Mouse (Mus musculus): ENCODE data around the gene Eral1. TPM values are rescaled to one million over a fixed set of nuclear protein-coding genes. Genes with fewer than 3 reads are reported as not detected.

Eral1 gene
- polyA plus RNA-seq, 1 experiment from 2014 or later: 35.2 TPM

- Histone ChIP-seq H3K4me3 (ENCODE audit: low read length) (peak overlapping the region; percentile 63), H3K9ac (ENCODE audit: low read depth, low read length) (peak overlapping the region; percentile 74), H3K36me3 (ENCODE audit: control insufficient read depth, insufficient read depth, low read length) (no peaks in the 10 kb centered on the region), H3K27ac (ENCODE audit: low read depth, low read length) (peak overlapping the region; percentile 79), H3K9me3 (ENCODE audit: control insufficient read depth, low read length) (no peaks in the 10 kb centered on the region), H3K27me3 (replicated peaks; ENCODE audit: control insufficient read depth, insufficient read depth, low read length) (no peaks in the 10 kb centered on the region), H3K4me2 (ENCODE audit: low read length) (peak overlapping the region; percentile 61), H3K4me1 (ENCODE audit: control insufficient read depth, insufficient read depth, low read depth, low read length) (peaks cover 16% of the 10 kb centered on the region)
- no peak for ATAC-seq
- WGBS: 32% methylated on average over 5 of the region's 5 CpGs
These were observed 14.9 kb upstream of the Eral1 start for GRCm38 (mm10) chr11:78095144-78095516.

- Histone ChIP-seq H3K9me3 (ENCODE audit: control insufficient read depth, low read length) (no peaks in the 10 kb centered on the region), H3K4me1 (ENCODE audit: control insufficient read depth, insufficient read depth, low read depth, low read length) (peaks cover 16% of the 10 kb centered on the region), H3K36me3 (ENCODE audit: control insufficient read depth, insufficient read depth, low read length) (no peaks in the 10 kb centered on the region), H3K4me2 (ENCODE audit: low read length) (peak within 1 kb of the TSS; percentile 61), H3K9ac (ENCODE audit: low read depth, low read length) (peak within 1 kb of the TSS; percentile 74), H3K27me3 (replicated peaks; ENCODE audit: control insufficient read depth, insufficient read depth, low read length) (no peaks in the 10 kb centered on the region), H3K27ac (ENCODE audit: low read depth, low read length) (peak within 1 kb of the TSS; percentile 79), H3K4me3 (ENCODE audit: low read length) (peak within 1 kb of the TSS; percentile 63)
- ATAC-seq: peak; percentile 97
- under 1% methylated on average over 38 of the region's 38 CpGs for WGBS
These were observed 14.4 kb upstream of the Eral1 start, which contains the start of gene Fam222b for GRCm38 (mm10) chr11:78094504-78095143. Fam222b (plus strand) TSS chr11:78094660.

- no peaks in the 10 kb centered on the region for H3K27me3 ChIP-seq (replicated peaks; ENCODE audit: control insufficient read depth, insufficient read depth, low read length)
- 49% methylated on average over 11 of the region's 11 CpGs for WGBS
- peak; percentile 13; the same call in 1 of the 2 replicates for ATAC-seq
These were observed 13.9 kb upstream of the Eral1 start for GRCm38 (mm10) chr11:78094137-78094503.

GRCm38 (mm10) chr11:78087756-78088281, 7.6 kb upstream of the Eral1 start:
- 87% methylated on average over 5 of the region's 5 CpGs for WGBS
- Histone ChIP-seq H3K36me3 (ENCODE audit: control insufficient read depth, insufficient read depth, low read length) (no peaks in the 10 kb centered on the region), H3K27me3 (replicated peaks; ENCODE audit: control insufficient read depth, insufficient read depth, low read length) (no peaks in the 10 kb centered on the region), H3K4me2 (ENCODE audit: low read length) (no peak overlapping the region), H3K9me3 (ENCODE audit: control insufficient read depth, low read length) (no peaks in the 10 kb centered on the region), H3K9ac (ENCODE audit: low read depth, low read length) (no peak overlapping the region), H3K27ac (ENCODE audit: low read depth, low read length) (no peak overlapping the region), H3K4me3 (ENCODE audit: low read length) (no peak overlapping the region), H3K4me1 (ENCODE audit: control insufficient read depth, insufficient read depth, low read depth, low read length) (no peaks in the 10 kb centered on the region)
- ATAC-seq: no peak

More at GRCm38 (mm10) chr11:78094137-78094503, 13.9 kb upstream of the Eral1 start:
- H3K9me3 ChIP-seq (ENCODE audit: control insufficient read depth, low read length): no peaks in the 10 kb centered on the region
- peak overlapping the region; percentile 74 for H3K9ac ChIP-seq (ENCODE audit: low read depth, low read length)
- H3K36me3 ChIP-seq (ENCODE audit: control insufficient read depth, insufficient read depth, low read length): no peaks in the 10 kb centered on the region
- peak overlapping the region; percentile 79 for H3K27ac ChIP-seq (ENCODE audit: low read depth, low read length)
- H3K4me2 ChIP-seq (ENCODE audit: low read length): peak overlapping the region; percentile 61
- H3K4me1 ChIP-seq (ENCODE audit: control insufficient read depth, insufficient read depth, low read depth, low read length): peaks cover 16% of the 10 kb centered on the region
- peak overlapping the region; percentile 63 for H3K4me3 ChIP-seq (ENCODE audit: low read length)

DNA sequence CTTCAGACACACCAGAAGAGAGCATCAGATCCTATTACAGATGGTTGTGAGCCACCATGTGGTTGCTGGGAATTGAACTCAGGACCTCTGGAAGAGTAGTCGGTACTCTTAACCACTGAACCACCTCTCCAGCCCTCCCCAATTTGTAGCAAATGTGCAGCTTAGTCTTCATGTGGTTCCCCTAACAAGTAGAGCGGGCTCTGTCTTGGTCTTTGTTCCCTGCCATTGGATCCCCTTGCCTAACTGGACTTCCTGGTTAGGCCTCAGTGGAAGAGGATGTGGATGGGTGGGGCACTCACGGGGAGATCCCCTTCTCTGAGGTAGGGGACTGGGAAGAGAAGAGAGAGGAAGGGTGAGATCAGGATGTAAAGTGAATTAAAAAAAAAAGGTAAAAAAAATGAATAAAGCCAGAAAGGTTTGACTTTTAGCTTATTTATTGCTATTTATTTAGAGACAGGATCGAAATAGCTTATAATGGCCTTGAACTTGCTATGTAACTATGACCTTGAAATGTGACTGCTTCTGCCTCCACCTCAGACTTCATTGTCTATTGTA, 6.8 kb upstream of the Eral1 start:
- 88% methylated on average over 4 of the region's 4 CpGs for WGBS
- Histone ChIP-seq H3K4me1 (ENCODE audit: control insufficient read depth, insufficient read depth, low read depth, low read length) (no peaks in the 10 kb centered on the region), H3K27ac (ENCODE audit: low read depth, low read length) (no peak overlapping the region), H3K4me2 (ENCODE audit: low read length) (no peak overlapping the region), H3K9ac (ENCODE audit: low read depth, low read length) (no peak overlapping the region), H3K27me3 (replicated peaks; ENCODE audit: control insufficient read depth, insufficient read depth, low read length) (no peaks in the 10 kb centered on the region), H3K36me3 (ENCODE audit: control insufficient read depth, insufficient read depth, low read length) (no peaks in the 10 kb centered on the region), H3K9me3 (ENCODE audit: control insufficient read depth, low read length) (no peaks in the 10 kb centered on the region), H3K4me3 (ENCODE audit: low read length) (no peak overlapping the region)
- no peak for ATAC-seq

DNA sequence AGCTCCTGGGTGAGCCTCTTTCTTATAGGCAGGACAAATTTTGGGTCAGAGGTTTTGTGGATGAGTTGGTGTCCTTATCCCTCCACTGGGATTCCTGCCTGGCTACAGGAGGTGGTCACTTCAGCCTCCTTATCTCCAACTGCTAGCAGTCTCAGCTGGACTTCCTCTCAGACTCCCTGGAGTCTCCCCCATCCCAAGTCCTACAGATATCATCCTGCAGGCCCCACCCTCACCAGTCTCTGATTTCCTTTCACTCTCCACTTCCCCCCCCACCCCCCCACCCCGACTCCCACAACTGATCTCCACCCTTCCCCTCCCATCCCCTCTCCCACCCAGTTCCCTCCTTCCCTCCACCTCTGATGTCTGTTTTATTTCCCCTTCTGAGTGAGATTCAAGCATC, 3.4 kb upstream of the Eral1 start:
- WGBS: 25% methylated on average over 1 of the region's 1 CpGs
- Histone ChIP-seq H3K9ac (ENCODE audit: low read depth, low read length) (no peak overlapping the region), H3K4me3 (ENCODE audit: low read length) (no peak overlapping the region), H3K27me3 (replicated peaks; ENCODE audit: control insufficient read depth, insufficient read depth, low read length) (no peaks in the 10 kb centered on the region), H3K9me3 (ENCODE audit: control insufficient read depth, low read length) (no peaks in the 10 kb centered on the region), H3K4me2 (ENCODE audit: low read length) (no peak overlapping the region), H3K27ac (ENCODE audit: low read depth, low read length) (no peak overlapping the region), H3K36me3 (ENCODE audit: control insufficient read depth, insufficient read depth, low read length) (no peaks in the 10 kb centered on the region), H3K4me1 (ENCODE audit: control insufficient read depth, insufficient read depth, low read depth, low read length) (peaks cover 11% of the 10 kb centered on the region)
- no peak for ATAC-seq

DNA sequence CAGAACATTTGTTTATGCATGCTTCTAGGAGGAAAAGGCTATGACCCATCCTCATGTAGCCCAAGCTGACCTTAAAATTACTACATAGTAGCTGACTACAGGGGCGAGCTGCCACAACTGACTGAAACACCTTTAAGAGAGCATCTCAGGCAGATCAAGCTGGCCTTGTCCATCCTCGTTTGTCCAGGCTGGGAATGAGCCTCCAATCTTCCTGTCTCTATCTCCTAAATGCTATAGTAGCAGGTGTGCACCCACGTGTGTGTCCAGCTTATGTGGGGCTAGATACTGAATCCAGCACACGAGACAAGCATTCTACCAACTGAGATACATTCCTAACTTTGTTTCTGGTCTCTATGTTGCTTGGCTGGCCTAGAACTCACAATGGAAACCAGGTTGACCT, 5.5 kb downstream of the Eral1 start:
- Histone ChIP-seq H3K4me3 (ENCODE audit: low read length) (no peak overlapping the region), H3K27me3 (replicated peaks; ENCODE audit: control insufficient read depth, insufficient read depth, low read length) (no peaks in the 10 kb centered on the region), H3K9me3 (ENCODE audit: control insufficient read depth, low read length) (no peaks in the 10 kb centered on the region), H3K9ac (ENCODE audit: low read depth, low read length) (no peak overlapping the region), H3K36me3 (ENCODE audit: control insufficient read depth, insufficient read depth, low read length) (peaks cover 34% of the 10 kb centered on the region), H3K4me1 (ENCODE audit: control insufficient read depth, insufficient read depth, low read depth, low read length) (peaks cover 8% of the 10 kb centered on the region), H3K27ac (ENCODE audit: low read depth, low read length) (no peak overlapping the region), H3K4me2 (ENCODE audit: low read length) (no peak overlapping the region)
- WGBS: 96% methylated on average over 4 of the region's 4 CpGs
- no peak for ATAC-seq

DNA sequence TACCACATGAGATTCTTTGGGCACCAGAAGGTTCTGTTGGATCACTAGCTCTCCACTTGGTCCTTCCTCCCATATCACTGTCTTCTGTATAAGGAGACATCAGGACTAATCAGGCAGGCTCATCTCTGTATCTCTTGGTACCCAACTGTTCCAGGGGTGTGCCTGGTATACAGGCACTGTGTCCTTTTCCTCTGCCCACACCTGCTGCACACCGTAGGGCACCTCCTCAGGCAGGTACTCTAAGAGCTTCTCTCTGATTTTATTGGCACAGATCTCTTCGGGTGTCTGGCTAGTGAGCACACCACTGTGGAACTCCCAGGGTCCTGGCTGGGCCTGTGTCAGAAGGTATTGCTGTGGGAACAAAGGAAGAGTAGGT, 5.9 kb downstream of the Eral1 start:
- no peaks in the 10 kb centered on the region for H3K9me3 ChIP-seq (ENCODE audit: control insufficient read depth, low read length)
- H3K36me3 ChIP-seq (ENCODE audit: control insufficient read depth, insufficient read depth, low read length): peaks cover 34% of the 10 kb centered on the region
- no peaks in the 10 kb centered on the region for H3K27me3 ChIP-seq (replicated peaks; ENCODE audit: control insufficient read depth, insufficient read depth, low read length)
- H3K27ac ChIP-seq (ENCODE audit: low read depth, low read length): no peak overlapping the region
- no peak overlapping the region for H3K9ac ChIP-seq (ENCODE audit: low read depth, low read length)
- H3K4me3 ChIP-seq (ENCODE audit: low read length): no peak overlapping the region
- no peak for ATAC-seq
- no peak overlapping the region for H3K4me2 ChIP-seq (ENCODE audit: low read length)
- 95% methylated on average over 2 of the region's 2 CpGs for WGBS
- peaks cover 5% of the 10 kb centered on the region for H3K4me1 ChIP-seq (ENCODE audit: control insufficient read depth, insufficient read depth, low read depth, low read length)

DNA sequence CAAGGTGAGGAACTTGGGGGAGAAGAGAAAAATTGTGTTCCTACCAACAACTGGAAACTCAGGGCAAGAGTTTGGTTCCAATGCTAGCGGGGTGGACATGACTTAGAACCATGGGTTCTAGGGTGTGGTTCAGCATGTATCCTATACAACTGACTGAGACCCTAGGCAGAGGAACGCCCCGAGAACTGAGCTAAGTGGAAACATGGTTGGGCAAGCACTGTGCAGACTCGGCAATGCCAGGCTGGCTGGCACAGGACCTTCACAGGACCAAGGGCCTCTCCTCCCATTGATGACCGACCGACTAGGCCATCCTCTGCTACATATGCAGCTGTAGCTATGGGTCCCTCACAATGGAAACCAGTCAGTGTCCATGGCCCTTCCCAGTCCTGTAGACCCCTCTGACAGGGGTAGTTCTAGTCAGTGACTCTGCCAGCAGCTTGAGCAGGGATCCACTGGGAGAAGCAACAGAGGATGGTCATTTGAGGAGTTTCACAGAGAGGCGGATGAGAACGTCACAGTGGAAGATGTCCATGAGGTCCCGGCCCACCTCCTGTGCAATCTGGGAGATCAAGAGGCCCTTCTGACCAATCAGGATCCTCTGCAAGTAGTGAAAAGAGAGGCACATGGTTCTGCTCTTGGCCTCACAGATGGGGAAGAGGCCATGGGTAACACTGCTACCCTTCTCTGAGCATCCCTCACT, 6.5 kb downstream of the Eral1 start:
- Histone ChIP-seq H3K9me3 (ENCODE audit: control insufficient read depth, low read length) (no peaks in the 10 kb centered on the region), H3K4me2 (ENCODE audit: low read length) (no peak overlapping the region), H3K9ac (ENCODE audit: low read depth, low read length) (no peak overlapping the region), H3K27me3 (replicated peaks; ENCODE audit: control insufficient read depth, insufficient read depth, low read length) (no peaks in the 10 kb centered on the region), H3K4me3 (ENCODE audit: low read length) (no peak overlapping the region), H3K27ac (ENCODE audit: low read depth, low read length) (no peak overlapping the region), H3K36me3 (ENCODE audit: control insufficient read depth, insufficient read depth, low read length) (peaks cover 34% of the 10 kb centered on the region), H3K4me1 (ENCODE audit: control insufficient read depth, insufficient read depth, low read depth, low read length) (no peaks in the 10 kb centered on the region; the same call in 1 of the 2 replicates)
- ATAC-seq: no peak
- 90% methylated on average over 9 of the region's 9 CpGs for WGBS

Measured in hindbrain, embryonic 16.5 days (tissue).